Mouse (Mus musculus) heart, adult 2 months (tissue): ENCODE data around the gene Bmp7. TPM values are rescaled to one million over a fixed set of nuclear protein-coding genes. Genes with fewer than 3 reads are reported as not detected.

Experiments used
- DNase-seq, 2 experiments: peaks; one replicate each; pipeline ENCODE4 v3.0.0; 2021
- H3K27ac ChIP-seq: fragments of 200-600 bp; 2 replicates; pipeline ENCODE4 v1.8.1; 2022
- H3K27me3 ChIP-seq: fragments of 200-500 bp; 2 replicates; pipeline ENCODE4 v1.6.1; 2012; ENCODE audit warnings: mild to moderate bottlenecking, low read length, inconsistent platforms, mixed read lengths; ENCODE audit not compliant: control insufficient read depth, insufficient read depth
- H3K36me3 ChIP-seq: fragments of 200-500 bp; 2 replicates; pipeline ENCODE4 v1.6.1; 2012; ENCODE audit warnings: low read length, inconsistent platforms; ENCODE audit not compliant: control insufficient read depth, insufficient read depth
- H3K4me1 ChIP-seq: fragments of 200-500 bp; 2 replicates; pipeline ENCODE4 v1.6.1; 2011; ENCODE audit warnings: low read length; ENCODE audit not compliant: control insufficient read depth, insufficient read depth
- H3K4me3 ChIP-seq: fragments of 200-600 bp; 2 replicates; pipeline ENCODE4 v1.8.1; 2022
- H3K79me2 ChIP-seq: fragments of 200-500 bp; replicated peaks from 2 replicates; pipeline ENCODE4 v1.6.1; 2012; ENCODE audit warnings: mild to moderate bottlenecking, inconsistent platforms, low read length, moderate library complexity, mixed read lengths; ENCODE audit not compliant: control insufficient read depth, insufficient read depth
- H3K9ac ChIP-seq: fragments of 200-500 bp; 2 replicates; pipeline ENCODE4 v1.6.1; 2012; ENCODE audit warnings: low read depth, mild to moderate bottlenecking, control low read depth, inconsistent platforms, low read length, mixed read lengths
- CTCF ChIP-seq: fragments of 200-600 bp; IDR thresholded peaks from 2 replicates; pipeline ENCODE4 v1.8.1; 2022; ENCODE audit warnings: antibody characterized with exemption, mild to moderate bottlenecking, moderate library complexity
- EP300 ChIP-seq: fragments of 200-500 bp; IDR thresholded peaks from 2 replicates; pipeline ENCODE4 v1.6.1; 2011; ENCODE audit warnings: low read depth, low read length, control low read depth; ENCODE audit not compliant: insufficient read depth
- POLR2A ChIP-seq: fragments of 200-500 bp; IDR thresholded peaks from 2 replicates; pipeline ENCODE4 v1.6.1; 2011; ENCODE audit warnings: mild to moderate bottlenecking, low read depth, low read length, control low read depth; ENCODE audit not compliant: insufficient read depth
- WGBS: fragments of 180-500 bp; shearing (Covaris S2); methylation state at CpG from one replicate; pipeline ENCODE4 v1.1.7; 2018; 5-methylcytosine and 5-hydroxymethylcytosine counted together
- intact Hi-C: fragments of 180-260 bp; cut with DNase I; formaldehyde crosslinking; loops from one replicate; pipeline ENCODE4 v1.15.1; 2025
- polyA plus RNA-seq: library from polyadenylated mRNA; depleted of rRNA; stranded (reverse); fragments of >200 nt; gene quantifications from 2 replicates; pipeline ENCODE4 v1.2.3, GENCODE M21; 2012
- total RNA-seq, 2 experiments: library from RNA; stranded (reverse); gene quantifications; 2 replicates each; pipeline ENCODE4 v1.2.3; 2021

Gene Bmp7
- total and polyA plus RNA-seq, 3 experiments = 0.86 to 2.1 (median 0.94) TPM

DNA sequence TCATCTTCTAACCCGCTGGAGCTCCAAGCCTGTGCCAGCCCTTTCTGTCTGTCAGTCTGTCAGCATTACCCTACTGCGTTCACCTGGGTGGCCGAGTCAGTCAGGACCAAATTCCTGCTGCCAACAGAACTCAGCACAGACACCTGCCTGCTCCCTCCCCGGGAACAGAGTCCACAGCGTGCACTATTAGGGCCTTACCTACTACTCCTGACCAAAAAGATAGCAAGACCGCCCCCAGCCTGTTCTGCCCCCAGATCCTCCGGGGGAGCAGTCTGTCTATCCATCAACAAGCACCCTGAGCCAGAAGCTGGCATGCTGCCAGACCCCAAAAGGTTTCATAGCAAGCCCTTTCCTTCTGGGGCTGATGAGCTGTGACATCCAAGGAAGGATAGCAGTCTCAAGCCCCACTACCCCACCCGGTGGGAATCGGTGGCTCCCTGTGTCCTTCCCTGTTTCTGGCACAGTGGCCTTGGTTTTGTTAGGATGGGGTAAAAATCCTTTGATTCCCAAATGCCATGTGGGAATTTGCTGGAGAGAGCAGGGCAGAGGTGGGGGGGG is 10.1 kb upstream of the Bmp7 start:
- no peaks in the 10 kb centered on the region for H3K79me2 ChIP-seq
- TF ChIP-seq POLR2A = no peak
- TF ChIP-seq EP300 = no peak
- TF ChIP-seq CTCF = no peak
- no peak for DNase-seq
- no peaks in the 10 kb centered on the region for H3K36me3 ChIP-seq
- no peak overlapping the region for H3K4me3 ChIP-seq
- no peak overlapping the region for H3K9ac ChIP-seq
- intact Hi-C loops = no loop called here
- no peaks in the 10 kb centered on the region for H3K27me3 ChIP-seq
- no peaks in the 10 kb centered on the region for H3K4me1 ChIP-seq
- 68% methylated on average over 9 of the region's 9 CpGs for WGBS
- no peak overlapping the region for H3K27ac ChIP-seq

- peak; percentile 40 for TF ChIP-seq CTCF
- no peak for TF ChIP-seq POLR2A
- no peak overlapping the region for H3K27ac ChIP-seq
- intact Hi-C loops = no loop called here
- H3K27me3 ChIP-seq = no peaks in the 10 kb centered on the region
- no peaks in the 10 kb centered on the region for H3K36me3 ChIP-seq
- no peaks in the 10 kb centered on the region for H3K4me1 ChIP-seq
- no peak for DNase-seq
- no peaks in the 10 kb centered on the region for H3K79me2 ChIP-seq
- no peak overlapping the region for H3K9ac ChIP-seq
- H3K4me3 ChIP-seq = no peak overlapping the region
- WGBS = 37% methylated on average over 5 of the region's 5 CpGs
Measured at GRCm38 (mm10) chr2:172949051-172949450, 8.9 kb upstream of the Bmp7 start.

- peak overlapping the region; percentile 49 for H3K4me3 ChIP-seq
- H3K27ac ChIP-seq = no peak overlapping the region
- no peaks in the 10 kb centered on the region for H3K79me2 ChIP-seq
- no peak for DNase-seq
- TF ChIP-seq CTCF (no peak), EP300 (no peak), POLR2A (no peak)
- peaks cover 5% of the 10 kb centered on the region; the same call in 1 of the 2 replicates for H3K27me3 ChIP-seq
- intact Hi-C loops = loop anchor here (2.0 kb wide), 1 partner anchor 110 kb away; no protein-coding TSS in a partner anchor
- under 1% methylated on average over 13 of the region's 13 CpGs for WGBS
- no peaks in the 10 kb centered on the region for H3K4me1 ChIP-seq
- H3K36me3 ChIP-seq = no peaks in the 10 kb centered on the region
- no peak overlapping the region for H3K9ac ChIP-seq
Measured at GRCm38 (mm10) chr2:172940799-172941163, 660 bp upstream of the Bmp7 start.

GRCm38 (mm10) chr2:172939639-172940002 is 500 bp downstream of the Bmp7 start:
- H3K27ac ChIP-seq = no peak overlapping the region
- TF ChIP-seq POLR2A = no peak
- TF ChIP-seq EP300 = no peak
- TF ChIP-seq CTCF = no peak
- H3K9ac ChIP-seq = no peak overlapping the region
- WGBS = under 1% methylated on average over 26 of the region's 26 CpGs
- H3K79me2 ChIP-seq = no peaks in the 10 kb centered on the region
- H3K36me3 ChIP-seq = no peaks in the 10 kb centered on the region
- DNase-seq = no peak
- H3K4me3 ChIP-seq = peak overlapping the region; percentile 49
- intact Hi-C loops = loop anchor here (2.0 kb wide), 1 partner anchor 109 kb away; no protein-coding TSS in a partner anchor
- H3K4me1 ChIP-seq = no peaks in the 10 kb centered on the region
- H3K27me3 ChIP-seq = peaks cover 8% of the 10 kb centered on the region

DNA sequence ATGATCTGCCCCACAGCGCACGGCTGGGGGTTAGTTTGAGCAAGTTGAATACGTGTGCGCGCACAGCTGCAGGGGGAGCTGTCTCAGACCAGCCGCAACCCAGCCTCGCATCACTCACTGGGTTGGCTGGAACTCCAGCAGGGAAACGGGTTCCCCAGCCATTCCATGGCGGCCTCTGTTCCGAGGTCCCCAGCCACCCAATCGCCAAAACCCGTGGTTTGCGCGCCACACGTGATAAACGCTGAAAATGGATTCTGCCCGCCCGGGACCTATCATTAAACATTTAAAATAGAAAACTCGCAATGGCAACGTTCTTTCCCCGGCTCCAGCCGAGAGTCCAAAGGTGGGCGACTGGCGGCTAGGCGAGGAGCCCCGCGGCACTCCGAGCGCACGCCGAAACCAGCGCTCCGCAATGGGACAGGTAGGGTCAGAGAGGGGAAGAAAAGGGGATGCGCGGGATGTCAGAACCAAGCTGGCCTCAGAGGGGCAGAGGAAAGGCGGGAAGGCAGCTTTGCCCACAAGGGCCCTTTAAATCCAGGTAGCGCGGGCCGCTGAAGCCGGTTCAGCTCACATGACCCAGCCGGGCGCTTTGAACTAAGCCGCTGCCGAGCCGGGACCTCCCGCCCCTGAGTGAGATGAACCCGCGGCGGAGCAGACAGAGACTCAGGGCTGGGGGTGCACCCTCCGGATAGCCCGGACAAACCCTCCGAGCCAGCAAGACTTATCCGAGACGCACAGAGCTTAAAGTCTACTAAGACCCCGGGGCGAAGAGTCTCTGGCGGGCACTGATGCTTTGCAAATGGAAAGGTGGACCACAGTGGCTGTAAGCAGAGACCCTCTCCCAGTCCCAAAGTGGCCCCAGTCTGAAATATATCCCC is 1.1 kb downstream of the Bmp7 start:
- H3K9ac ChIP-seq = no peak overlapping the region
- H3K79me2 ChIP-seq = no peaks in the 10 kb centered on the region
- intact Hi-C loops = no loop called here
- TF ChIP-seq EP300 = no peak
- no peak for TF ChIP-seq POLR2A
- no peaks in the 10 kb centered on the region for H3K4me1 ChIP-seq
- peak overlapping the region; percentile 31 for H3K4me3 ChIP-seq
- no peaks in the 10 kb centered on the region for H3K36me3 ChIP-seq
- peaks cover 8% of the 10 kb centered on the region for H3K27me3 ChIP-seq
- no peak for DNase-seq
- no peak overlapping the region for H3K27ac ChIP-seq
- WGBS = 2% methylated on average over 57 of the region's 57 CpGs
